Mouse (Mus musculus) megakaryocyte, embryonic 14.5 days (primary cell): ENCODE results near the gene Fkbp7. TPM values are rescaled to one million over a fixed set of nuclear protein-coding genes. Genes with fewer than 3 reads are reported as not detected.
A peak's percentile ranks its signal among the peaks of the same experiment; 100 is the strongest.

ENCODE experiments used
- H3K27me3 ChIP-seq: replicated peaks from 2 replicates; pipeline ENCODE3; 2012; ENCODE audit warnings: inconsistent platforms
- H3K36me3 ChIP-seq: replicated peaks from 2 replicates; pipeline ENCODE3; 2012; ENCODE audit warnings: low read length, inconsistent platforms, mixed read lengths
- H3K4me1 ChIP-seq: 2 replicates; pipeline ENCODE4 v1.6.1; 2012; ENCODE audit warnings: inconsistent platforms
- H3K4me3 ChIP-seq: replicated peaks from 2 replicates; pipeline ENCODE3; 2012; ENCODE audit warnings: moderate library complexity, mild to moderate bottlenecking, inconsistent platforms
- H3K9me3 ChIP-seq: 2 replicates; pipeline ENCODE4 v1.6.1; 2012; ENCODE audit warnings: inconsistent platforms
- FLI1 ChIP-seq: IDR thresholded peaks from 2 replicates; pipeline ENCODE4 v1.6.1; 2012; ENCODE audit warnings: low read length, inconsistent platforms, mixed read lengths
- GATA1 ChIP-seq: IDR thresholded peaks from 3 replicates; pipeline ENCODE4 v1.6.1; 2012; ENCODE audit warnings: mixed read lengths, low read length, inconsistent platforms, borderline replicate concordance
- polyA plus RNA-seq: library from polyadenylated mRNA; stranded (reverse); fragments of >175 nt; gene quantifications from 2 replicates; pipeline ENCODE4 v1.2.3, GENCODE M21; 2012; ENCODE audit warnings: low replicate concordance; ENCODE audit not compliant: insufficient read depth

Fkbp7 gene
- polyA plus RNA-seq, 1 experiment = not detected

GRCm38 (mm10) chr2:76687608-76688007, 14.7 kb upstream of the Fkbp7 start:
- peaks cover 55% of the 10 kb centered on the region for H3K4me1 ChIP-seq
- no peaks in the 10 kb centered on the region for H3K9me3 ChIP-seq
- TF ChIP-seq FLI1 (no peak), GATA1 (no peak)
- peaks cover 91% of the 10 kb centered on the region for H3K36me3 ChIP-seq
- H3K4me3 ChIP-seq = no peak overlapping the region
- H3K27me3 ChIP-seq = no peaks in the 10 kb centered on the region

DNA sequence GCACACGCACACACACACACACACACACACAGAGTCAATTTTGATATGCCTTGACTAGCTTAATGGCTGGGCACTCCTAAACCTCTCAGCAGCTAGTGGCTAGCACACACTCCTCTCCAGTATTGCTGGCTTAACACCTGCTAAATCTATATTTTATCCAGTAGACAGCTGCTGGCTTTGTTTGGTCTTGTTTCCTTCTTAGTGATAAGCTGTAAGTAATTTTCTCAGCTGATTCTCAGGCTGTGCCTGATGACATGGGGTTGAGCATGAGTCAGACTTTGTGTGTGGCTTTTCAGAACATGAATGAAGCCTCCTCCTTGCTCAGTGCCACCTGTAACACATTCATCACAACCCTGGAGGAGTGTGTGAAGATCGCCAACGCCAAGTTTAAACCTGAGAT, 14.1 kb upstream of the Fkbp7 start:
- Histone ChIP-seq H3K4me1 (peaks cover 55% of the 10 kb centered on the region), H3K36me3 (peaks cover 91% of the 10 kb centered on the region), H3K4me3 (no peak overlapping the region), H3K27me3 (no peaks in the 10 kb centered on the region), H3K9me3 (no peaks in the 10 kb centered on the region)
- TF ChIP-seq FLI1 (no peak), GATA1 (no peak)

GRCm38 (mm10) chr2:76682301-76682700, 9.4 kb upstream of the Fkbp7 start:
- no peaks in the 10 kb centered on the region for H3K27me3 ChIP-seq
- TF ChIP-seq GATA1 = no peak
- TF ChIP-seq FLI1 = no peak
- H3K4me1 ChIP-seq = peaks cover 48% of the 10 kb centered on the region
- no peaks in the 10 kb centered on the region for H3K9me3 ChIP-seq
- peaks cover 89% of the 10 kb centered on the region for H3K36me3 ChIP-seq
- H3K4me3 ChIP-seq = no peak overlapping the region

DNA sequence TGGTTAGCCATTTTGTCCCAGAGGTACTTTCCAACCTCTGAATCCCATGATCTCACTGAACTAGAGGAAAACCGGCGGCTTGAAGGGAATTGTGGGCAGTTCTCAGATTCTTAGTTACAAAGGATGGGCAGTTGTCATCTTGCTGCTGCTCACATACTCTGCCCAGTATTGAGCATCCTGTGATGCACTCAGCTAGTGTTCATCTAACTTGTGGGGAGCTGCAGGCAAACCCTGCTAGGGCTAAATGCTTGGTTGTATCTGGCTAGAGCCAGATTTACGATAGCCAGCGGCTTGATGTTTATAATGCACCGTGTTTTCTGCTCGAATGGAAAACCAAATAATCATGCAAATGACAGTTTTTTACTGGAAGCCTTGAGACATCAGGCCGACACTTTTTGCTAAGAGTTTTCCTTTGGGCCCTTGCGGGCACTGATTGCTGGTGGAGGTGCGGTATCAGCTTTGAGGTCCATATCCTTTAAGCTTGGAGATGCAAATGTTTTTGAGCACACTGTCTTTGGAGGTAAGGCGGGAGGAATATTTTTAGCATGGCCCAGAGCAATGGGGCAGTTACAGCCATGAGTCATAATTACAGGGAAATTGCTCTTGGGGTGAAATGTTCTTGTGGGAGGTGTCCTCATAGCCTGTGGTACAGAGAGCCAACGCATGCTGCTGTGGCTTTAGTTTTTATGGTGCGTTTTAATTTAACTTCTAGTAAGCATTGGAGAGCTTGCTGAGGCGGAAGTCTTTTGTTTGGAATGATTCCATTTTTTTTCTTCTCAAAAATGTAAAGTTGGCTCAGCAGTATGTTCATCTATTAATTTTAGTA, 3.7 kb upstream of the Fkbp7 start:
- Histone ChIP-seq H3K4me3 (peak overlapping the region; percentile 95), H3K27me3 (no peaks in the 10 kb centered on the region), H3K36me3 (peaks cover 35% of the 10 kb centered on the region), H3K4me1 (peaks cover 65% of the 10 kb centered on the region), H3K9me3 (no peaks in the 10 kb centered on the region)
- TF ChIP-seq FLI1 (no peak), GATA1 (no peak)

DNA sequence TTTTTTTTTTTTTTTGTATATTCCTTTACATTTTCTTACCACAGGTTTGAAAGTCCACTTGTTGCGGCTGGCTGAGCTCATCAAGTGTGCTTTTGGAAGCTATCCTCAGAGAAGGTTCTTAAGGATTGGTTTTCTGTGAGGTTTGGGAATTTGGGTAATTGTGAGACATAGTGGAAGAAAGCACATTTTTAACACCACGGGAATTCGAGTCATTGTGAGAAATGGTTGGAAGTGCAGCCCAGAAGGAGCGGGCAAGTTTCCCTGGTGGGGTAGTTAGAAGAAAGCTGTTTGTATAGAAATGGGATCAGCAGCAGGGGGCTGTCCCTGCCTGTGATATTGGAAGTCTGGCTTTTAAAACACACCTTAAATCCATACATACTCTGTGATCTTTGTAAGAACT, 3.0 kb upstream of the Fkbp7 start:
- no peaks in the 10 kb centered on the region for H3K27me3 ChIP-seq
- peaks cover 71% of the 10 kb centered on the region for H3K4me1 ChIP-seq
- H3K4me3 ChIP-seq = peak overlapping the region; percentile 95
- H3K9me3 ChIP-seq = no peaks in the 10 kb centered on the region
- no peak for TF ChIP-seq FLI1
- TF ChIP-seq GATA1 = no peak
- H3K36me3 ChIP-seq = peaks cover 31% of the 10 kb centered on the region

- Histone ChIP-seq H3K4me1 (peaks cover 71% of the 10 kb centered on the region), H3K4me3 (peak overlapping the region; percentile 95), H3K9me3 (no peaks in the 10 kb centered on the region), H3K36me3 (peaks cover 26% of the 10 kb centered on the region), H3K27me3 (no peaks in the 10 kb centered on the region)
- TF ChIP-seq GATA1 = no peak
- no peak for TF ChIP-seq FLI1
Observed at GRCm38 (mm10) chr2:76675451-76675850, 2.5 kb upstream of the Fkbp7 start.

DNA sequence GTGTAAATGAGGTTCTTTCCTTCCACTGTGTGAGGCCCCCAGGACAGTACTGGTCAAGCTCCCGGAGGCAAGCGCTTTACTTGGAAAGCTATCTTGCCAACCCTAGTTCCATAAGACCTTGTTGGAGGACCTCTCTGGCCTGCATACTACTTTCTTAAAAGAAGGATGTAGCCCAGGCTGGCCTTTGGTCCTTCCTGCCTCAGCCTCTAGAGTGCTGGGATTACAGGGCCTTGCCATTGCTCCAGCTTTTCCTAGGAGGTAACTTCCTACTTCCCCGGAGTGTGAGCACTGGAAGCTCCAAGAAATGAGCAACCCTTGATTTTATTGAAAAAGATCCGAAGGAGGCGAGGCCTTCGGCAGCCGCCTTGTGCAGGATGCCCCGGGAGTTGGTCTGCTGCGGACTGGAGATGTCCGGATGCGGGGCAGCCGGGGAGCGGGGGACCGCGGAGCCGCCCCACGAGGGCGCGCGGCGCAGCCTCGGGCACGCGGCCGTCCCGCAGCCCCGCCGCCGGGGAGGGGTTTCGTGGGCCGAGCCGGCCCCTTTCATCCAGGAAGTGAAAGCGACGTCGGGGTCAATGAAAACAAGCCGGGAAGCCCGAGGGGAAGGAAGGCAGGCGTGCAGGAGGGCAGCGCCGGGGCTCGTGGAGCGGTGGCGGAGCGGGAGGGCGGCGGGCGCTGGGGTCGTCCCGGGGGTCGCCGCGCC, 2.0 kb upstream of the Fkbp7 start, which contains the start of gene Plekha3:
Plekha3 (plus strand) TSS at position 557 of the 703 bp plus-strand sequence.
- Histone ChIP-seq H3K36me3 (peaks cover 21% of the 10 kb centered on the region), H3K4me1 (peaks cover 68% of the 10 kb centered on the region), H3K9me3 (no peaks in the 10 kb centered on the region), H3K27me3 (no peaks in the 10 kb centered on the region), H3K4me3 (peak within 1 kb of the TSS; percentile 95)
- no peak for TF ChIP-seq FLI1
- no peak for TF ChIP-seq GATA1

DNA sequence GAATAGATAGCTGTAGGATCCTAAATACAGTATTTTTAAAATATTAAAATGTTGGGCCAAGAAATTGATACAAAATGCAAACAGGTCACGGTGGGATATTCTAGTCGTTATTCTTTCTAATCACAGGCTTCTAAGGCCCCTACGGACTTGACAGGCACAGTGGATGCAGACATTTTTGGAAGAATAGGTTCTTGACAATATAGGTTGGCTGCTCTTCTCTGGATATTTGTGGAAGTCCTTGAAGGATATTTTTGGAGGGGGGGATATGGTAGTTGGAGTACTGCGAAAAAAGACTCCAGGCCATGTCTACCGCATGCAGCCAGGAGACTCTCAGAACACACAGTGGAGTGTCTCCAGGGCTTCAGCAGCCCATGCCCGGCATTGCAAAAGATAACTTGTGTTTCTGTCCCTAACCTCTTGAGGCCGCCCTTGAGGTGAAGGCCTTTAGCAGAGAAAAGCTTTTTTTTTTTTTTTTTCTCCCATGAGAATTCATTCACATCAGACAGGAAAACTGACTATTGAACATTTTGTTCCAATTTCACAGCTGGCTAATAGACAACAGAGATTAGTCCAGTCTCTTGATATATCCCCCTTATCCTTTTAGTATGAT, 661 bp upstream of the Fkbp7 start:
- peaks cover 58% of the 10 kb centered on the region for H3K4me1 ChIP-seq
- TF ChIP-seq GATA1 (no peak), FLI1 (no peak)
- H3K4me3 ChIP-seq = peak overlapping the region; percentile 94

GRCm38 (mm10) chr2:76672134-76672745, 676 bp downstream of the Fkbp7 start:
- no peaks in the 10 kb centered on the region for H3K9me3 ChIP-seq
- no peak for TF ChIP-seq FLI1
- no peak for TF ChIP-seq GATA1
- H3K36me3 ChIP-seq = peaks cover 18% of the 10 kb centered on the region
- H3K4me1 ChIP-seq = peaks cover 50% of the 10 kb centered on the region
- no peaks in the 10 kb centered on the region for H3K27me3 ChIP-seq
- peak overlapping the region; percentile 94 for H3K4me3 ChIP-seq

More for the DNA sequence above, 661 bp upstream of the Fkbp7 start:
- Histone ChIP-seq H3K36me3 (peaks cover 20% of the 10 kb centered on the region), H3K9me3 (no peaks in the 10 kb centered on the region), H3K27me3 (no peaks in the 10 kb centered on the region)
